Mouse (Mus musculus) midbrain, embryonic 11.5 days (tissue): Measurements from ENCODE around the gene Myh4. TPM values are rescaled to one million over a fixed set of nuclear protein-coding genes. Genes with fewer than 3 reads are reported as not detected.

Source experiments
- ATAC-seq: fragments of 200-750 bp; cut with Nextera tagmentation; 2 replicates; pipeline ENCODE4 v1.8.0; 2017; ENCODE audit warnings: moderate TSS enrichment, moderate library complexity; ENCODE audit not compliant: low FRiP score
- DNase-seq: peaks from one replicate; pipeline ENCODE4 v3.0.0; 2015; ENCODE audit warnings: low spot score; ENCODE audit errors: missing footprints
- H3K27ac ChIP-seq: fragments of 300-500 bp; sonication (generic); 2 replicates; pipeline ENCODE4 v1.5.1; 2014; ENCODE audit warnings: low read depth, low read length
- H3K27me3 ChIP-seq: fragments of 300-500 bp; sonication (generic); 2 replicates; pipeline ENCODE4 v1.6.1; 2014; ENCODE audit warnings: mild to moderate bottlenecking, low read length, moderate library complexity, mixed read lengths; ENCODE audit not compliant: control insufficient read depth, insufficient read depth
- H3K36me3 ChIP-seq: fragments of 300-500 bp; sonication (generic); 2 replicates; pipeline ENCODE4 v1.6.1; 2014; ENCODE audit warnings: mild to moderate bottlenecking, low read length, moderate library complexity, mixed read lengths; ENCODE audit not compliant: control insufficient read depth, insufficient read depth
- H3K4me1 ChIP-seq: fragments of 300-500 bp; sonication (generic); 2 replicates; pipeline ENCODE4 v1.6.1; 2014; ENCODE audit warnings: low read length; ENCODE audit not compliant: control insufficient read depth, insufficient read depth
- H3K4me2 ChIP-seq: fragments of 300-500 bp; sonication (generic); 2 replicates; pipeline ENCODE4 v1.6.1; 2014; ENCODE audit warnings: mild to moderate bottlenecking, moderate library complexity
- H3K4me3 ChIP-seq: fragments of 300-500 bp; sonication (generic); 2 replicates; pipeline ENCODE4 v1.5.1; 2014; ENCODE audit warnings: low read depth, low read length
- H3K9ac ChIP-seq: fragments of 300-500 bp; sonication (generic); 2 replicates; pipeline ENCODE4 v1.6.1; 2014; ENCODE audit warnings: low read length
- H3K9me3 ChIP-seq: fragments of 300-500 bp; sonication (generic); 2 replicates; pipeline ENCODE4 v1.6.1; 2016; ENCODE audit warnings: low read length; ENCODE audit not compliant: control insufficient read depth
- WGBS: fragments of 180-500 bp; shearing (Covaris S2); extraction: QIAGEN DNeasy Blood & Tissue Kit; methylation state at CpG from one replicate; pipeline ENCODE4 v1.1.7; 2014; 5-methylcytosine and 5-hydroxymethylcytosine counted together
- polyA plus RNA-seq: library from polyadenylated mRNA; unstranded; fragments of >200 nt; fragmentation: Nextera tagmentation; extraction: Ambion mirVana; gene quantifications from 2 replicates; pipeline ENCODE4 v1.2.1, GENCODE M21; 2014

Myh4 gene
- not detected in 2 replicates for polyA plus RNA-seq

- Histone ChIP-seq H3K27ac (no peak within 1 kb of the TSS), H3K36me3 (no peaks in the 10 kb centered on the region), H3K4me2 (no peak within 1 kb of the TSS), H3K4me3 (no peak within 1 kb of the TSS), H3K9ac (no peak within 1 kb of the TSS), H3K9me3 (no peaks in the 10 kb centered on the region), H3K4me1 (no peaks in the 10 kb centered on the region), H3K27me3 (no peaks in the 10 kb centered on the region)
- DNase-seq (no peak), ATAC-seq (no peak)
- WGBS: 82% methylated on average over 5 of the region's 5 CpGs
These were observed at the start of gene Myh4 for GRCm38 (mm10) chr11:67237481-67238079. Gene Myh4, plus strand, starts transcription at chr11:67238029.

GRCm38 (mm10) chr11:67190316-67190715 is 47.5 kb upstream of the Myh4 start:
- no peak overlapping the region for H3K27ac ChIP-seq
- no peak overlapping the region for H3K4me2 ChIP-seq
- H3K9ac ChIP-seq: no peak overlapping the region
- 87% methylated on average over 10 of the region's 10 CpGs for WGBS
- no peak overlapping the region for H3K4me3 ChIP-seq
- no peaks in the 10 kb centered on the region for H3K36me3 ChIP-seq
- DNase-seq (no peak), ATAC-seq (no peak)
- H3K9me3 ChIP-seq: no peaks in the 10 kb centered on the region
- no peaks in the 10 kb centered on the region for H3K4me1 ChIP-seq
- no peaks in the 10 kb centered on the region for H3K27me3 ChIP-seq

GRCm38 (mm10) chr11:67190814-67191213 is 47.0 kb upstream of the Myh4 start:
- no peak for ATAC-seq
- WGBS: 91% methylated on average over 2 of the region's 2 CpGs
- H3K4me1 ChIP-seq: no peaks in the 10 kb centered on the region

GRCm38 (mm10) chr11:67191496-67191895 is 46.3 kb upstream of the Myh4 start:
- H3K27ac ChIP-seq: no peak overlapping the region
- WGBS: 92% methylated on average over 14 of the region's 14 CpGs
- H3K9me3 ChIP-seq: no peaks in the 10 kb centered on the region
- ATAC-seq (no peak), DNase-seq (no peak)
- H3K27me3 ChIP-seq: no peaks in the 10 kb centered on the region
- H3K4me2 ChIP-seq: no peak overlapping the region
- no peak overlapping the region for H3K9ac ChIP-seq
- no peaks in the 10 kb centered on the region for H3K4me1 ChIP-seq
- no peak overlapping the region for H3K4me3 ChIP-seq
- H3K36me3 ChIP-seq: no peaks in the 10 kb centered on the region

More at GRCm38 (mm10) chr11:67190814-67191213, 47.0 kb upstream of the Myh4 start:
- Histone ChIP-seq H3K9ac (no peak overlapping the region), H3K4me2 (no peak overlapping the region), H3K27me3 (no peaks in the 10 kb centered on the region), H3K4me3 (no peak overlapping the region), H3K27ac (no peak overlapping the region), H3K9me3 (no peaks in the 10 kb centered on the region), H3K36me3 (no peaks in the 10 kb centered on the region)
- DNase-seq: no peak

- Histone ChIP-seq H3K4me3 (no peak overlapping the region), H3K4me1 (no peaks in the 10 kb centered on the region), H3K9ac (no peak overlapping the region), H3K36me3 (no peaks in the 10 kb centered on the region), H3K9me3 (no peaks in the 10 kb centered on the region; the same call in 1 of the 2 replicates), H3K4me2 (no peak overlapping the region), H3K27ac (no peak overlapping the region), H3K27me3 (no peaks in the 10 kb centered on the region)
- ATAC-seq: no peak
- DNase-seq: no peak
- 41% methylated on average over 1 of the region's 1 CpGs for WGBS
These were observed 38.5 kb upstream of the Myh4 start for GRCm38 (mm10) chr11:67199321-67199720.

GRCm38 (mm10) chr11:67199752-67200151 is 38.1 kb upstream of the Myh4 start, which contains the start of gene Myh1:
Gene Myh1, plus strand, starts transcription at chr11:67200052.
- no peak within 1 kb of the TSS for H3K4me3 ChIP-seq
- no peak within 1 kb of the TSS for H3K27ac ChIP-seq
- no peaks in the 10 kb centered on the region; the same call in 1 of the 2 replicates for H3K9me3 ChIP-seq
- 85% methylated on average over 4 of the region's 4 CpGs for WGBS
- H3K9ac ChIP-seq: no peak within 1 kb of the TSS
- H3K4me1 ChIP-seq: no peaks in the 10 kb centered on the region
- no peak for ATAC-seq
- no peaks in the 10 kb centered on the region for H3K36me3 ChIP-seq
- DNase-seq: no peak
- no peak within 1 kb of the TSS for H3K4me2 ChIP-seq
- no peaks in the 10 kb centered on the region for H3K27me3 ChIP-seq

- no peak overlapping the region for H3K4me3 ChIP-seq
- H3K9me3 ChIP-seq: no peaks in the 10 kb centered on the region
- no peak overlapping the region for H3K9ac ChIP-seq
- H3K4me1 ChIP-seq: no peaks in the 10 kb centered on the region
- no peaks in the 10 kb centered on the region for H3K36me3 ChIP-seq
- H3K27me3 ChIP-seq: no peaks in the 10 kb centered on the region
- DNase-seq: no peak
- H3K4me2 ChIP-seq: no peak overlapping the region
- ATAC-seq: no peak
- WGBS: 77% methylated on average over 3 of the region's 3 CpGs
- no peak overlapping the region for H3K27ac ChIP-seq
These were observed 33.1 kb upstream of the Myh4 start for GRCm38 (mm10) chr11:67204766-67205165.

- no peaks in the 10 kb centered on the region for H3K9me3 ChIP-seq
- H3K4me3 ChIP-seq: no peak overlapping the region
- no peaks in the 10 kb centered on the region for H3K27me3 ChIP-seq
- H3K4me1 ChIP-seq: no peaks in the 10 kb centered on the region
- ATAC-seq: no peak
- H3K9ac ChIP-seq: no peak overlapping the region
- no peaks in the 10 kb centered on the region for H3K36me3 ChIP-seq
- WGBS: 91% methylated on average over 8 of the region's 8 CpGs
- no peak overlapping the region for H3K4me2 ChIP-seq
- no peak for DNase-seq
- H3K27ac ChIP-seq: no peak overlapping the region
These were observed 16.0 kb upstream of the Myh4 start for GRCm38 (mm10) chr11:67221803-67222202.

- no peaks in the 10 kb centered on the region for H3K4me1 ChIP-seq
- DNase-seq (no peak), ATAC-seq (no peak)
- H3K4me3 ChIP-seq: no peak overlapping the region
- H3K9ac ChIP-seq: no peak overlapping the region
- WGBS: 88% methylated on average over 3 of the region's 3 CpGs
- no peak overlapping the region for H3K4me2 ChIP-seq
- H3K27me3 ChIP-seq: no peaks in the 10 kb centered on the region
- H3K9me3 ChIP-seq: no peaks in the 10 kb centered on the region
- no peaks in the 10 kb centered on the region for H3K36me3 ChIP-seq
- H3K27ac ChIP-seq: no peak overlapping the region
These were observed 13.4 kb upstream of the Myh4 start for GRCm38 (mm10) chr11:67224466-67224865.
